Mouse (Mus musculus): ENCODE data around the gene Pigq. TPM values are rescaled to one million over a fixed set of nuclear protein-coding genes. Genes with fewer than 3 reads are reported as not detected.

The Pigq gene
- polyA plus RNA-seq, 1 experiment from 2014 or later: 58.4 TPM

GRCm38 (mm10) chr17:25880913-25881641, 63.7 kb downstream of the Pigq start:
- Histone ChIP-seq H3K9ac (no peak overlapping the region), H3K4me1 (peaks cover 23% of the 10 kb centered on the region), H3K4me2 (replicated peaks) (no peak overlapping the region), H3K27ac (replicated peaks) (no peak overlapping the region), H3K36me3 (peaks cover 56% of the 10 kb centered on the region), H3K4me3 (replicated peaks) (no peak overlapping the region), H3K9me3 (replicated peaks) (no peaks in the 10 kb centered on the region), H3K27me3 (no peaks in the 10 kb centered on the region)
- no peak for ATAC-seq (ENCODE audit: insufficient number of reproducible peaks, low FRiP score, low TSS enrichment, low read depth)
- 17% methylated on average over 5 of the region's 5 CpGs for WGBS

GRCm38 (mm10) chr17:25880196-25880910, 64.4 kb downstream of the Pigq start, which contains the start of gene Wfikkn1:
Wfikkn1 (minus strand) TSS chr17:25880858.
- Histone ChIP-seq H3K9ac (no peak within 1 kb of the TSS), H3K36me3 (peaks cover 50% of the 10 kb centered on the region)
- no peak for ATAC-seq (ENCODE audit: insufficient number of reproducible peaks, low FRiP score, low TSS enrichment, low read depth)

GRCm38 (mm10) chr17:25879750-25880149, 65.0 kb downstream of the Pigq start:
- Histone ChIP-seq H3K4me1 (peaks cover 27% of the 10 kb centered on the region), H3K4me2 (replicated peaks) (no peak overlapping the region), H3K4me3 (replicated peaks) (no peak overlapping the region), H3K36me3 (peaks cover 46% of the 10 kb centered on the region), H3K27me3 (no peaks in the 10 kb centered on the region), H3K9ac (no peak overlapping the region), H3K9me3 (replicated peaks) (no peaks in the 10 kb centered on the region), H3K27ac (replicated peaks) (no peak overlapping the region)
- 71% methylated on average over 8 of the region's 8 CpGs for WGBS
- ATAC-seq (ENCODE audit: insufficient number of reproducible peaks, low FRiP score, low TSS enrichment, low read depth): no peak

More at GRCm38 (mm10) chr17:25880196-25880910, 64.4 kb downstream of the Pigq start, which contains the start of gene Wfikkn1:
- no peak within 1 kb of the TSS for H3K4me3 ChIP-seq (replicated peaks)
- no peaks in the 10 kb centered on the region for H3K9me3 ChIP-seq (replicated peaks)
- 34% methylated on average over 5 of the region's 5 CpGs for WGBS
- H3K27me3 ChIP-seq: no peaks in the 10 kb centered on the region
- H3K4me2 ChIP-seq (replicated peaks): no peak within 1 kb of the TSS
- H3K4me1 ChIP-seq: peaks cover 27% of the 10 kb centered on the region
- H3K27ac ChIP-seq (replicated peaks): no peak within 1 kb of the TSS

- Histone ChIP-seq H3K27ac (replicated peaks) (no peak overlapping the region), H3K4me3 (replicated peaks) (no peak overlapping the region), H3K9me3 (replicated peaks) (no peaks in the 10 kb centered on the region), H3K4me2 (replicated peaks) (no peak overlapping the region), H3K4me1 (peaks cover 31% of the 10 kb centered on the region), H3K27me3 (no peaks in the 10 kb centered on the region), H3K9ac (no peak overlapping the region), H3K36me3 (peaks cover 41% of the 10 kb centered on the region)
- no peak for ATAC-seq (ENCODE audit: insufficient number of reproducible peaks, low FRiP score, low TSS enrichment, low read depth)
- 45% methylated on average over 4 of the region's 4 CpGs for WGBS
These were observed 65.5 kb downstream of the Pigq start for GRCm38 (mm10) chr17:25879261-25879660.

GRCm38 (mm10) chr17:25878611-25879180, 66.0 kb downstream of the Pigq start:
- 86% methylated on average over 19 of the region's 19 CpGs for WGBS

GRCm38 (mm10) chr17:25877741-25878610, 66.8 kb downstream of the Pigq start:
- ATAC-seq (ENCODE audit: insufficient number of reproducible peaks, low FRiP score, low TSS enrichment, low read depth): no peak
- WGBS: 92% methylated on average over 32 of the region's 32 CpGs
- Histone ChIP-seq H3K4me1 (peaks cover 37% of the 10 kb centered on the region), H3K9ac (no peak overlapping the region), H3K36me3 (peaks cover 28% of the 10 kb centered on the region), H3K27me3 (no peaks in the 10 kb centered on the region), H3K9me3 (replicated peaks) (no peaks in the 10 kb centered on the region), H3K4me3 (replicated peaks) (no peak overlapping the region), H3K27ac (replicated peaks) (no peak overlapping the region), H3K4me2 (replicated peaks) (no peak overlapping the region)

More at GRCm38 (mm10) chr17:25878611-25879180, 66.0 kb downstream of the Pigq start:
- Histone ChIP-seq H3K9me3 (replicated peaks) (no peaks in the 10 kb centered on the region), H3K4me3 (replicated peaks) (no peak overlapping the region), H3K27ac (replicated peaks) (no peak overlapping the region), H3K27me3 (no peaks in the 10 kb centered on the region), H3K36me3 (peaks cover 35% of the 10 kb centered on the region), H3K4me1 (peaks cover 36% of the 10 kb centered on the region), H3K9ac (no peak overlapping the region), H3K4me2 (replicated peaks) (no peak overlapping the region)
- ATAC-seq (ENCODE audit: insufficient number of reproducible peaks, low FRiP score, low TSS enrichment, low read depth): no peak

- no peaks in the 10 kb centered on the region for H3K27me3 ChIP-seq
- H3K9me3 ChIP-seq (replicated peaks): no peaks in the 10 kb centered on the region
- H3K4me2 ChIP-seq (replicated peaks): no peak overlapping the region
- 94% methylated on average over 3 of the region's 3 CpGs for WGBS
- peaks cover 19% of the 10 kb centered on the region; the same call in 1 of the 2 replicates for H3K36me3 ChIP-seq
- ATAC-seq (ENCODE audit: insufficient number of reproducible peaks, low FRiP score, low TSS enrichment, low read depth): no peak
- peaks cover 37% of the 10 kb centered on the region for H3K4me1 ChIP-seq
- 0 out of 2 replicates have a peak overlapping the region, but pooled peaks have one; percentile 86 for H3K4me3 ChIP-seq (replicated peaks)
- H3K9ac ChIP-seq: no peak overlapping the region
- H3K27ac ChIP-seq (replicated peaks): no peak overlapping the region
These were observed 67.7 kb downstream of the Pigq start for GRCm38 (mm10) chr17:25877025-25877424.

Other genes starting within 250 kb of the Pigq start
- 23.7 and 44.9 TPM in 2 replicates for gene Gng13, start 227.8 kb downstream of the Pigq start, polyA plus RNA-seq (2015; fragmentation: Nextera tagmentation; extraction: Ambion mirVana)
- 22.6 and 24.5 TPM in 2 replicates for gene Chtf18, start 217.5 kb downstream of the Pigq start, polyA plus RNA-seq (2015; fragmentation: Nextera tagmentation; extraction: Ambion mirVana)
- gene Rpusd1, start 217.3 kb downstream of the Pigq start, polyA plus RNA-seq (2015; fragmentation: Nextera tagmentation; extraction: Ambion mirVana): 25.1 and 26.0 TPM in 2 replicates
- gene Mslnl, start 208.9 kb downstream of the Pigq start, polyA plus RNA-seq (2015; fragmentation: Nextera tagmentation; extraction: Ambion mirVana): 2.4 and 3.9 TPM in 2 replicates
- gene Msln, start 190.6 kb downstream of the Pigq start, polyA plus RNA-seq (2015; fragmentation: Nextera tagmentation; extraction: Ambion mirVana): 24.2 and 31.4 TPM in 2 replicates
- gene Narfl, start 171.2 kb downstream of the Pigq start, polyA plus RNA-seq (2015; fragmentation: Nextera tagmentation; extraction: Ambion mirVana): 26.9 and 27.1 TPM in 2 replicates
- gene Haghl, start 159.3 kb downstream of the Pigq start, polyA plus RNA-seq (2015; fragmentation: Nextera tagmentation; extraction: Ambion mirVana): 62.0 and 67.2 TPM in 2 replicates
- gene Ccdc78, start 158.4 kb downstream of the Pigq start, polyA plus RNA-seq (2015; fragmentation: Nextera tagmentation; extraction: Ambion mirVana): 2.9 and 4.8 TPM in 2 replicates
- gene Fam173a, start 152.0 kb downstream of the Pigq start, polyA plus RNA-seq (2015; fragmentation: Nextera tagmentation; extraction: Ambion mirVana): 95.7 and 99.3 TPM in 2 replicates
- gene AC134908.4, start 149.3 kb downstream of the Pigq start, polyA plus RNA-seq (2015; fragmentation: Nextera tagmentation; extraction: Ambion mirVana): not detected in 2 replicates
- 41.8 and 44.8 TPM in 2 replicates for gene Metrn, start 147.8 kb downstream of the Pigq start, polyA plus RNA-seq (2015; fragmentation: Nextera tagmentation; extraction: Ambion mirVana)
- 3.8 and 4.0 TPM in 2 replicates for gene Fbxl16, start 135.9 kb downstream of the Pigq start, polyA plus RNA-seq (2015; fragmentation: Nextera tagmentation; extraction: Ambion mirVana)
- gene Wdr24, start 121.3 kb downstream of the Pigq start, polyA plus RNA-seq (2015; fragmentation: Nextera tagmentation; extraction: Ambion mirVana): 24.7 and 27.1 TPM in 2 replicates
- 44.9 and 46.2 TPM in 2 replicates for gene Jmjd8, start 116.1 kb downstream of the Pigq start, polyA plus RNA-seq (2015; fragmentation: Nextera tagmentation; extraction: Ambion mirVana)
- gene Stub1, start 111.5 kb downstream of the Pigq start, polyA plus RNA-seq (2015; fragmentation: Nextera tagmentation; extraction: Ambion mirVana): 343 and 364 TPM in 2 replicates
- 2.7 and 3.2 TPM in 2 replicates for gene Rhbdl1, start 107.6 kb downstream of the Pigq start, polyA plus RNA-seq (2015; fragmentation: Nextera tagmentation; extraction: Ambion mirVana)
- 2.5 and 3.5 TPM in 2 replicates for gene Gm20683, start 103.2 kb downstream of the Pigq start, polyA plus RNA-seq (2015; fragmentation: Nextera tagmentation; extraction: Ambion mirVana)
- 24.5 and 25.8 TPM in 2 replicates for gene Rhot2, start 100.1 kb downstream of the Pigq start, polyA plus RNA-seq (2015; fragmentation: Nextera tagmentation; extraction: Ambion mirVana)
- gene Wdr90, start 83.4 kb downstream of the Pigq start, polyA plus RNA-seq (2015; fragmentation: Nextera tagmentation; extraction: Ambion mirVana): 21.5 and 32.1 TPM in 2 replicates
- gene Mcrip2, start 76.2 kb downstream of the Pigq start, polyA plus RNA-seq (2015; fragmentation: Nextera tagmentation; extraction: Ambion mirVana): 13.4 and 15.7 TPM in 2 replicates
- gene Mettl26, start 69.9 kb downstream of the Pigq start, polyA plus RNA-seq (2015; fragmentation: Nextera tagmentation; extraction: Ambion mirVana): 49.6 and 51.8 TPM in 2 replicates
- gene Wfikkn1, start 64.1 kb downstream of the Pigq start, polyA plus RNA-seq (2015; fragmentation: Nextera tagmentation; extraction: Ambion mirVana): 0.62 and 0.83 TPM in 2 replicates
- 35.8 and 38.9 TPM in 2 replicates for gene Rab40c, start 25.2 kb downstream of the Pigq start, polyA plus RNA-seq (2015; fragmentation: Nextera tagmentation; extraction: Ambion mirVana)
- 2.7 and 5.8 TPM in 2 replicates for gene Nhlrc4, start within 50 bp of the Pigq start, polyA plus RNA-seq (2015; fragmentation: Nextera tagmentation; extraction: Ambion mirVana)
- 0.24 and 0.28 TPM in 2 replicates for gene A930017K11Rik, start 7.6 kb upstream of the Pigq start, polyA plus RNA-seq (2015; fragmentation: Nextera tagmentation; extraction: Ambion mirVana)
- 24.5 and 29.8 TPM in 2 replicates for gene Capn15, start 40.9 kb upstream of the Pigq start, polyA plus RNA-seq (2015; fragmentation: Nextera tagmentation; extraction: Ambion mirVana)
- gene Rab11fip3, start 124.6 kb upstream of the Pigq start, polyA plus RNA-seq (2015; fragmentation: Nextera tagmentation; extraction: Ambion mirVana): 18.3 and 19.6 TPM in 2 replicates
- gene Decr2, start 145.4 kb upstream of the Pigq start, polyA plus RNA-seq (2015; fragmentation: Nextera tagmentation; extraction: Ambion mirVana): 39.7 and 42.6 TPM in 2 replicates
- 87.1 and 98.8 TPM in 2 replicates for gene Nme4, start 150.7 kb upstream of the Pigq start, polyA plus RNA-seq (2015; fragmentation: Nextera tagmentation; extraction: Ambion mirVana)
- 2.9 and 3.5 TPM in 2 replicates for gene Tmem8, start 168.4 kb upstream of the Pigq start, polyA plus RNA-seq (2015; fragmentation: Nextera tagmentation; extraction: Ambion mirVana)
- 190 and 191 TPM in 2 replicates for gene Mrpl28, start 178.6 kb upstream of the Pigq start, polyA plus RNA-seq (2015; fragmentation: Nextera tagmentation; extraction: Ambion mirVana)
- 12.7 and 15.8 TPM in 2 replicates for gene Axin1, start 193.8 kb upstream of the Pigq start, polyA plus RNA-seq (2015; fragmentation: Nextera tagmentation; extraction: Ambion mirVana)

All from embryonic facial prominence, embryonic 15.5 days (tissue).